Mouse (Mus musculus) brain, embryonic 14.5 days (tissue): ENCODE measurements around the gene Dhcr7.

ENCODE experiments used
- CTCF ChIP-seq: fragments of 200-500 bp; IDR thresholded peaks from 2 replicates; pipeline ENCODE4 v1.5.1; 2012; ENCODE audit warnings: inconsistent platforms, mild to moderate bottlenecking, moderate library complexity, borderline replicate concordance; ENCODE audit not compliant: insufficient read depth, insufficient read length; ENCODE audit errors: extremely low read depth
- POLR2A ChIP-seq: fragments of 200-500 bp; IDR thresholded peaks from 2 replicates; pipeline ENCODE4 v1.6.1; 2012; ENCODE audit warnings: mild to moderate bottlenecking, inconsistent platforms, borderline replicate concordance; ENCODE audit not compliant: poor library complexity, insufficient read depth, insufficient read length, severe bottlenecking; ENCODE audit errors: extremely low read depth

GRCm38 (mm10) chr7:143848127-143848767, 25.3 kb downstream of the Dhcr7 start:
- no peak for TF ChIP-seq CTCF
- no peak for TF ChIP-seq POLR2A
